In the genomic region with DNA sequence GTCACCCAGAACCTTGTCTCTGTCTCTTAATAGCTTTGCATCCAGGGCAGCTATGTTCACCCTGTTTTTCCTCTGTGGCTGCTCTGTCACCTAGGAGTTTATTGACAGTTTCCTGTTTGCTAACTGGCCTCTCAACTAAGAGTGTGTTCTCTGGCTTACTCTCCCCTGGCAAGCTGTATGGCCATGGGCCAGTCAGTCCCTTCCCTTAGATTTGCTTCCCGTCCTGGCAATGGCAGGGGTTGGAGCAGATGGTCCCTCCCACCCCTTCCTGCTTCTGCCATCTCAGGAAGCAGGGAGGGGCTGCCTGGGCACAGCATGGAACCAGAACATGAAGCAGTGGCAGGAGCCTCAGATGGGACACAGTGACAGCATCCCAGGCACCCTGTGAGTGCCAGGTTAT, we compare ENCODE assay signal across 9 mouse cellular contexts. TPM values are rescaled to one million over a fixed set of nuclear protein-coding genes. Genes with fewer than 3 reads are reported as not detected.
A peak's percentile ranks its signal among the peaks of the same experiment; 100 is the strongest.
DNase-seq lines count a peak whose midpoint lies in the region; ATAC-seq lines count a peak whose summit lies in the region.
"Had no signal": no experiment of that assay in that cellular context is flagged by ENCODE, and none has a peak within 500 bp of the region (broad histone marks: within the 10 kb centered on the region; RNA-seq: fewer than 3 reads in every experiment).

No protein-coding gene starts in this region.

- peak; percentile 64 to 71 for DNase-seq in adrenal gland, adult (ENCODE audit: inconsistent age in 2 of 2, low spot score in 1 of 2)
- no peak for DNase-seq in adrenal gland, postnatal 4 days (ENCODE audit: low spot score in 2 of 2)
- peak; percentile 40 to 62 for DNase-seq in adrenal gland, postnatal 36 days
- peak; percentile 42 to 65 for DNase-seq in kidney, postnatal 4 days
- DNase-seq in lung, postnatal 10 days, result peak; percentile 94
- DNase-seq in embryo, embryonic 10.5 days (ENCODE audit: low spot score), result no peak

- 14% methylated on average over 1 of the region's 1 CpGs for WGBS in heart, embryonic 12.5 days

- peaks cover 8% of the 10 kb centered on the region; the same call in 1 of the 2 replicates for H3K4me1 ChIP-seq in heart, embryonic 12.5 days (replicated peaks)

- H3K4me3 ChIP-seq in heart, embryonic 12.5 days, result no peak overlapping the region
- H3K4me3 ChIP-seq: heart, embryonic 13.5 days had no signal

- H3K36me3 ChIP-seq in heart, embryonic 12.5 days, result peaks cover 6% of the 10 kb centered on the region; the same call in 1 of the 2 replicates

- H3K9me3 ChIP-seq in heart, embryonic 12.5 days (replicated peaks), result no peaks in the 10 kb centered on the region
- H3K9me3 ChIP-seq: heart, embryonic 13.5 days had no signal

- no peaks in the 10 kb centered on the region for H3K27me3 ChIP-seq in heart, embryonic 12.5 days (replicated peaks)
- H3K27me3 ChIP-seq: heart, embryonic 13.5 days had no signal

- ATAC-seq in heart, embryonic 12.5 days (ENCODE audit: insufficient number of reproducible peaks, low FRiP score), result peak; percentile 59; the same call in 1 of the 2 replicates
- no peak for ATAC-seq in erythroid progenitor cell, adult 5-6 weeks (replicated peaks; ENCODE audit: low FRiP score, poor library complexity, severe bottlenecking)

- H3K27ac ChIP-seq in heart, embryonic 12.5 days (ENCODE audit: poor library complexity, severe bottlenecking), result no peak overlapping the region

- no peak overlapping the region for H3K4me2 ChIP-seq in heart, embryonic 12.5 days
- H3K4me2 ChIP-seq: heart, embryonic 13.5 days had no signal

- no peak overlapping the region for H3K9ac ChIP-seq in heart, embryonic 12.5 days
- H3K9ac ChIP-seq: heart, embryonic 13.5 days had no signal

RNA-seq across cellular contexts. Expression of a gene that starts 7.8 kb away (rescaled TPM):
- total RNA-seq in adrenal gland, postnatal 4 days (2021), result 10 to 100 TPM; 29.8 to 34.8 TPM
- 10 to 100 TPM in 1 of 2 experiments, 1 to 10 TPM in 1; 8.1 to 12.0 TPM for total RNA-seq in adrenal gland, postnatal 36 days (2021)
- 5.0 and 6.1 TPM in 2 replicates for polyA plus RNA-seq in heart, embryonic 12.5 days (2016; fragmentation: Nextera tagmentation; extraction: Ambion mirVana)
- 0.36 TPM in 1 of 2 replicates, not detected in the other for total RNA-seq in erythroid progenitor cell, adult 5-6 weeks (2015; ENCODE audit: low replicate concordance)
- 0.90 TPM in 1 of 2 replicates, not detected in the other for total RNA-seq in erythroid progenitor cell, adult 5-6 weeks (2017; ENCODE audit: low replicate concordance)

Comparison
In these comparisons a context has a peak if more than half of its experiments do, and no peak if none do; other contexts are left out.
1. DNase-seq: peak in adrenal gland, adult (2 of 2), adrenal gland, postnatal 36 days (2 of 2), kidney, postnatal 4 days (2 of 2) and lung, postnatal 10 days (single experiment); none in adrenal gland, postnatal 4 days (0 of 2) and embryo, embryonic 10.5 days (single experiment).
2. RNA of a gene that starts 7.8 kb away (total RNA-seq): 29.8 to 34.8 TPM in adrenal gland, postnatal 4 days and 8.1 to 12.0 TPM in adrenal gland, postnatal 36 days; 0.36 to 0.90 TPM in erythroid progenitor cell, adult 5-6 weeks; every median in the first group is over 4 times any median in the second.